Mouse (Mus musculus) forebrain, embryonic 16.5 days (tissue): ENCODE measurements around the gene Pgam2. TPM values are rescaled to one million over a fixed set of nuclear protein-coding genes. Genes with fewer than 3 reads are reported as not detected.

Source experiments
- ATAC-seq: fragments of 200-750 bp; cut with Nextera tagmentation; 2 replicates; pipeline ENCODE4 v1.8.0; 2017; ENCODE audit warnings: mild to moderate bottlenecking, moderate library complexity
- H3K27ac ChIP-seq: fragments of 300-500 bp; sonication (generic); 2 replicates; pipeline ENCODE4 v1.5.1; 2014; ENCODE audit warnings: low read length, control low read depth
- H3K27me3 ChIP-seq: fragments of 300-500 bp; sonication (generic); replicated peaks from 2 replicates; pipeline ENCODE4 v1.6.1; 2014; ENCODE audit warnings: low read length; ENCODE audit not compliant: control insufficient read depth, insufficient read depth
- H3K36me3 ChIP-seq: fragments of 300-500 bp; sonication (generic); 2 replicates; pipeline ENCODE4 v1.6.1; 2014; ENCODE audit not compliant: control insufficient read depth, insufficient read depth
- H3K4me1 ChIP-seq: fragments of 300-500 bp; sonication (generic); replicated peaks from 2 replicates; pipeline ENCODE4 v1.6.1; 2014; ENCODE audit warnings: low read length; ENCODE audit not compliant: control insufficient read depth, insufficient read depth
- H3K4me2 ChIP-seq: fragments of 300-500 bp; sonication (generic); 2 replicates; pipeline ENCODE4 v1.6.1; 2014; ENCODE audit warnings: mild to moderate bottlenecking, low read length, control low read depth
- H3K4me3 ChIP-seq: fragments of 300-500 bp; sonication (generic); replicated peaks from 2 replicates; pipeline ENCODE4 v1.5.1; 2014; ENCODE audit warnings: mild to moderate bottlenecking, low read length, control low read depth
- H3K9ac ChIP-seq: fragments of 300-500 bp; sonication (generic); replicated peaks from 2 replicates; pipeline ENCODE4 v1.6.1; 2014; ENCODE audit warnings: low read depth, low read length, control low read depth
- H3K9me3 ChIP-seq: fragments of 300-500 bp; sonication (generic); 2 replicates; pipeline ENCODE4 v1.6.1; 2016; ENCODE audit warnings: low read length; ENCODE audit not compliant: control insufficient read depth
- WGBS: fragments of 180-500 bp; shearing (Covaris S2); extraction: QIAGEN DNeasy Blood & Tissue Kit; methylation state at CpG from one replicate; pipeline ENCODE4 v1.1.7; 2014; 5-methylcytosine and 5-hydroxymethylcytosine counted together
- polyA plus RNA-seq: library from polyadenylated mRNA; unstranded; fragments of >200 nt; fragmentation: Nextera tagmentation; extraction: Ambion mirVana; gene quantifications from 2 replicates; pipeline ENCODE4 v1.2.1, GENCODE M21; 2015

Pgam2 gene
- polyA plus RNA-seq, 1 experiment from 2014 or later: 2.4 TPM

GRCm38 (mm10) chr11:5761820-5762632, 41.5 kb downstream of the Pgam2 start, which contains the start of gene Urgcp:
Urgcp (minus strand) TSS chr11:5762376.
- ATAC-seq: peak; percentile 98
- H3K9me3 ChIP-seq: no peaks in the 10 kb centered on the region
- peaks cover 9% of the 10 kb centered on the region for H3K4me1 ChIP-seq
- peak within 1 kb of the TSS; percentile 95 for H3K27ac ChIP-seq
- peak within 1 kb of the TSS; percentile 69 for H3K4me2 ChIP-seq
- H3K9ac ChIP-seq: peak within 1 kb of the TSS; percentile 87
- no peaks in the 10 kb centered on the region for H3K27me3 ChIP-seq
- H3K4me3 ChIP-seq: peak within 1 kb of the TSS; percentile 78
- no peaks in the 10 kb centered on the region for H3K36me3 ChIP-seq
- WGBS: under 1% methylated on average over 68 of the region's 68 CpGs

- Histone ChIP-seq H3K27me3 (no peaks in the 10 kb centered on the region), H3K4me3 (no peak overlapping the region), H3K36me3 (no peaks in the 10 kb centered on the region), H3K27ac (no peak overlapping the region), H3K9me3 (peaks cover 3% of the 10 kb centered on the region; the same call in 1 of the 2 replicates), H3K4me1 (no peaks in the 10 kb centered on the region), H3K9ac (no peak overlapping the region), H3K4me2 (no peak overlapping the region)
- no peak for ATAC-seq
- 94% methylated on average over 2 of the region's 2 CpGs for WGBS
Observed at GRCm38 (mm10) chr11:5753755-5754154, 49.8 kb downstream of the Pgam2 start.

Other genes starting within 250 kb of the Pgam2 start
- not detected in 2 replicates for gene Ankrd36, start 234.0 kb downstream of the Pgam2 start, polyA plus RNA-seq
- gene Mrps24, start 88.1 kb downstream of the Pgam2 start, polyA plus RNA-seq: 168 and 171 TPM in 2 replicates
- gene Urgcp, start 41.4 kb downstream of the Pgam2 start, polyA plus RNA-seq: 35.2 TPM in 2 replicates
- 139 and 141 TPM in 2 replicates for gene Dbnl, start 15.2 kb downstream of the Pgam2 start, polyA plus RNA-seq
- 8.7 and 8.8 TPM in 2 replicates for gene Polm, start 34.3 kb upstream of the Pgam2 start, polyA plus RNA-seq
- 12.6 and 18.5 TPM in 2 replicates for gene Aebp1, start 58.2 kb upstream of the Pgam2 start, polyA plus RNA-seq
- 72.1 and 75.8 TPM in 2 replicates for gene Pold2, start 74.6 kb upstream of the Pgam2 start, polyA plus RNA-seq
- not detected in 2 replicates for gene Myl7, start 95.0 kb upstream of the Pgam2 start, polyA plus RNA-seq
- gene Gck, start 146.3 kb upstream of the Pgam2 start, polyA plus RNA-seq: 5.5 and 8.2 TPM in 2 replicates
- 93.4 and 111 TPM in 2 replicates for gene Ykt6, start 152.0 kb upstream of the Pgam2 start, polyA plus RNA-seq